In the genomic region with DNA sequence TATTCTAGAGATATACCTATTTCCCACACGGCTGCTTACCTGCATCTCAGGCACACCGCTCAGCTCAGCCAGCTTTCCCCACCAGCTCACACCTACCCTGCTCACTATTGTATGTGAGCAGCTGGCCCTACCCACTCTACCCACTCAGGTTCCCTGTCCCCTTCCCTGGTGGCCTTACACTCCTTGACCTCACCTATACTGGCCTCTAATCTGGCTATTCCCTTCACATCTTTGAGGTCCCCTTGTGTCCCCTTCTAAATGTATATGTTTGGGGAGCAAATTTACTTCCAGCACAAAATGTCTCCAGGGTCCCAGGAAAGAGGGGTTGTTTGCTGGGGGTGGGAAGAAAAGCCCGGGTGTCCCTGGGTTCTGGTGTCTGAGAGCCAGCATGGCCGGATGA, we compare ENCODE assay signal across 21 mouse cellular contexts. TPM values are rescaled to one million over a fixed set of nuclear protein-coding genes. Genes with fewer than 3 reads are reported as not detected.
DNase-seq lines count a peak whose midpoint lies in the region; ATAC-seq and TF ChIP-seq lines count a peak whose summit lies in the region.
"Had no signal": no experiment of that assay in that cellular context is flagged by ENCODE, and none has a peak within 500 bp of the region (broad histone marks: within the 10 kb centered on the region; RNA-seq: fewer than 3 reads in every experiment).

No protein-coding gene starts in this region.

- H3K27me3 ChIP-seq in heart, embryonic 10.5 days (ENCODE audit: insufficient read depth, poor library complexity, severe bottlenecking): peaks cover 100% of the 10 kb centered on the region
- peaks cover 100% of the 10 kb centered on the region for H3K27me3 ChIP-seq in hindbrain, embryonic 10.5 days (ENCODE audit: insufficient read depth, poor library complexity, severe bottlenecking)
- peaks cover 38% of the 10 kb centered on the region for H3K27me3 ChIP-seq in hindbrain, embryonic 16.5 days (replicated peaks; ENCODE audit: control insufficient read depth, insufficient read depth, low read length)
- peaks cover 96% of the 10 kb centered on the region for H3K27me3 ChIP-seq in neural tube, embryonic 11.5 days (ENCODE audit: control insufficient read depth, insufficient read depth, low read length)
- H3K27me3 ChIP-seq in thymus, adult 2 months (ENCODE audit: control insufficient read depth, insufficient read depth, low read length): peaks cover 40% of the 10 kb centered on the region
- peaks cover 100% of the 10 kb centered on the region for H3K27me3 ChIP-seq in forebrain, embryonic 12.5 days

- peak overlapping the region; percentile 18 for H3K4me2 ChIP-seq in hindbrain, embryonic 16.5 days (ENCODE audit: low read length)
- H3K4me2 ChIP-seq in neural tube, embryonic 11.5 days (ENCODE audit: low read depth): peak overlapping the region; percentile 1
- no peak overlapping the region for H3K4me2 ChIP-seq in forebrain, embryonic 12.5 days

- no peak for DNase-seq in heart, embryonic 10.5 days (ENCODE audit: low spot score)
- no peak for DNase-seq in heart, adult 8-10 months (ENCODE audit: low spot score)
- DNase-seq in hindbrain, embryonic 10.5 days (ENCODE audit: low spot score): peak; percentile 14
- DNase-seq in neural tube, embryonic 11.5 days (ENCODE audit: low spot score): no peak
- DNase-seq in urinary bladder, postnatal 36 days (ENCODE audit: low spot score in 2 of 2): no peak
- DNase-seq in thymus, adult 2 months: no peak
- DNase-seq: cerebellum, adult 11 months; cerebellum, postnatal 10 days; layer of hippocampus, postnatal 36 days; liver, embryonic 13.5 days; thymus, postnatal 14 days had no signal

- no peak for TF ChIP-seq CTCF in thymus, adult 2 months (IDR thresholded peaks at IDR 0.05; ENCODE audit: borderline replicate concordance, control insufficient read depth, extremely low read depth, insufficient read depth, low read length, poor library complexity)

- H3K4me3 ChIP-seq in heart, embryonic 10.5 days: peak overlapping the region; percentile 49; the same call in 1 of the 2 replicates
- H3K4me3 ChIP-seq in hindbrain, embryonic 10.5 days: no peak overlapping the region
- no peak overlapping the region for H3K4me3 ChIP-seq in hindbrain, embryonic 16.5 days (ENCODE audit: low read length)
- H3K4me3 ChIP-seq in neural tube, embryonic 11.5 days (ENCODE audit: low read depth, low read length): 0 out of 2 replicates have a peak overlapping the region, but pooled peaks have one; percentile 8
- no peak overlapping the region for H3K4me3 ChIP-seq in thymus, adult 2 months (ENCODE audit: control insufficient read depth, insufficient read depth, low read length)
- no peak overlapping the region for H3K4me3 ChIP-seq in forebrain, embryonic 12.5 days (replicated peaks)
- H3K4me3 ChIP-seq: forebrain, embryonic 10.5 days had no signal

- no peak overlapping the region for H3K27ac ChIP-seq in heart, embryonic 10.5 days
- no peak overlapping the region for H3K27ac ChIP-seq in hindbrain, embryonic 10.5 days
- no peak overlapping the region for H3K27ac ChIP-seq in hindbrain, embryonic 16.5 days (ENCODE audit: low read depth, low read length)
- no peak overlapping the region for H3K27ac ChIP-seq in neural tube, embryonic 11.5 days (ENCODE audit: low read depth, low read length)
- no peak overlapping the region for H3K27ac ChIP-seq in thymus, adult 2 months (ENCODE audit: control insufficient read depth, insufficient read depth, low read length)
- no peak overlapping the region for H3K27ac ChIP-seq in forebrain, embryonic 12.5 days
- H3K27ac ChIP-seq: forebrain, embryonic 10.5 days; heart, adult 2 months; liver, embryonic 13.5 days had no signal

- ATAC-seq in hindbrain, embryonic 16.5 days: no peak
- ATAC-seq in neural tube, embryonic 11.5 days (ENCODE audit: insufficient read depth, low FRiP score, low TSS enrichment): no peak
- no peak for ATAC-seq in forebrain, embryonic 12.5 days (ENCODE audit: low FRiP score)

- peaks cover 39% of the 10 kb centered on the region for H3K4me1 ChIP-seq in heart, embryonic 10.5 days
- H3K4me1 ChIP-seq in hindbrain, embryonic 10.5 days (replicated peaks): peaks cover 46% of the 10 kb centered on the region
- H3K4me1 ChIP-seq in hindbrain, embryonic 16.5 days (ENCODE audit: control insufficient read depth, insufficient read depth, low read depth, low read length): peaks cover 5% of the 10 kb centered on the region; the same call in 1 of the 2 replicates
- H3K4me1 ChIP-seq in neural tube, embryonic 11.5 days (ENCODE audit: control insufficient read depth, insufficient read depth, low read length): peaks cover 24% of the 10 kb centered on the region
- H3K4me1 ChIP-seq in thymus, adult 2 months (replicated peaks; ENCODE audit: control insufficient read depth, insufficient read depth, low read length): peaks cover 3% of the 10 kb centered on the region
- H3K4me1 ChIP-seq in forebrain, embryonic 12.5 days: peaks cover 23% of the 10 kb centered on the region

- WGBS in heart, embryonic 10.5 days: 9% methylated on average over 4 of the region's 4 CpGs
- 6% methylated on average over 4 of the region's 4 CpGs for WGBS in hindbrain, embryonic 10.5 days
- WGBS in hindbrain, embryonic 16.5 days: 2% methylated on average over 4 of the region's 4 CpGs
- WGBS in neural tube, embryonic 11.5 days: 4% methylated on average over 4 of the region's 4 CpGs
- WGBS in thymus, adult 2 months: 17% methylated on average over 4 of the region's 4 CpGs
- WGBS in forebrain, embryonic 12.5 days: 5% methylated on average over 4 of the region's 4 CpGs

- no peaks in the 10 kb centered on the region for H3K9me3 ChIP-seq in heart, embryonic 10.5 days
- no peaks in the 10 kb centered on the region for H3K9me3 ChIP-seq in hindbrain, embryonic 10.5 days
- no peaks in the 10 kb centered on the region for H3K9me3 ChIP-seq in hindbrain, embryonic 16.5 days (ENCODE audit: control insufficient read depth, low read length)
- H3K9me3 ChIP-seq in neural tube, embryonic 11.5 days (ENCODE audit: control insufficient read depth, low read length): no peaks in the 10 kb centered on the region
- no peaks in the 10 kb centered on the region for H3K9me3 ChIP-seq in forebrain, embryonic 12.5 days
- H3K9me3 ChIP-seq: forebrain, embryonic 10.5 days; liver, embryonic 13.5 days had no signal

- H3K9ac ChIP-seq in hindbrain, embryonic 16.5 days (ENCODE audit: low read depth, low read length): no peak overlapping the region
- no peak overlapping the region for H3K9ac ChIP-seq in neural tube, embryonic 11.5 days (ENCODE audit: low read length)
- no peak overlapping the region for H3K9ac ChIP-seq in forebrain, embryonic 12.5 days
- H3K9ac ChIP-seq: liver, embryonic 13.5 days had no signal

- H3K36me3 ChIP-seq in heart, embryonic 10.5 days: no peaks in the 10 kb centered on the region
- no peaks in the 10 kb centered on the region for H3K36me3 ChIP-seq in hindbrain, embryonic 10.5 days
- H3K36me3 ChIP-seq in hindbrain, embryonic 16.5 days (ENCODE audit: control insufficient read depth, insufficient read depth, low read length): no peaks in the 10 kb centered on the region
- no peaks in the 10 kb centered on the region for H3K36me3 ChIP-seq in neural tube, embryonic 11.5 days (ENCODE audit: control insufficient read depth, insufficient read depth, low read length)
- no peaks in the 10 kb centered on the region for H3K36me3 ChIP-seq in thymus, adult 2 months (ENCODE audit: control insufficient read depth, insufficient read depth, low read length)
- H3K36me3 ChIP-seq in forebrain, embryonic 12.5 days (replicated peaks): no peaks in the 10 kb centered on the region
- H3K36me3 ChIP-seq: forebrain, embryonic 10.5 days; liver, embryonic 13.5 days had no signal

- no peak for TF ChIP-seq POLR2A in thymus, adult 2 months (IDR thresholded peaks at IDR 0.05; ENCODE audit: control insufficient read depth, extremely low read depth, insufficient read depth, low read length, poor library complexity)

RNA-seq across cellular contexts. Expression of gene Lbx1, which starts 6.8 kb away (rescaled TPM):
- polyA plus RNA-seq in heart, embryonic 10.5 days (2016; fragmentation: Nextera tagmentation; extraction: Ambion mirVana): 0.20 and 1.0 TPM in 2 replicates
- total RNA-seq in heart, adult 8-10 months (2022): under 1 TPM in 1 of 4 experiments, not detected in 3; 0.17 TPM
- 1.4 and 8.9 TPM in 2 replicates for polyA plus RNA-seq in hindbrain, embryonic 10.5 days (2016; fragmentation: Nextera tagmentation; extraction: Ambion mirVana)
- polyA plus RNA-seq in hindbrain, embryonic 16.5 days (2015; fragmentation: Nextera tagmentation; extraction: Ambion mirVana): 6.9 and 7.3 TPM in 2 replicates
- 7.7 TPM in 2 replicates for polyA plus RNA-seq in neural tube, embryonic 11.5 days (2014; fragmentation: Nextera tagmentation; extraction: Ambion mirVana)
- polyA plus RNA-seq in thymus, adult 2 months (2012; rRNA removed): 0.06 TPM in 1 of 2 replicates, not detected in the other
- polyA plus RNA-seq in forebrain, embryonic 12.5 days (2016; fragmentation: Nextera tagmentation; extraction: Ambion mirVana): not detected in 2 replicates
- total RNA-seq: adrenal gland, postnatal 25 days; CH12.LX; layer of hippocampus, postnatal 36 days; left cerebral cortex, postnatal 36 days had no signal
- polyA plus RNA-seq: forebrain, embryonic 10.5 days; heart, adult 2 months; heart, postnatal 0 days; kidney, embryonic 16.5 days; liver, embryonic 13.5 days; lung, embryonic 14.5 days had no signal

Comparison
In these comparisons a context has a peak if more than half of its experiments do, and no peak if none do; other contexts are left out.
1. H3K4me3 ChIP-seq: peak in heart, embryonic 10.5 days (single experiment) and neural tube, embryonic 11.5 days (single experiment); none in hindbrain, embryonic 10.5 days (single experiment), hindbrain, embryonic 16.5 days (single experiment), thymus, adult 2 months (single experiment) and forebrain, embryonic 12.5 days (single experiment).